Mouse (Mus musculus) heart, embryonic 14.5 days (tissue): ENCODE data around the gene Plekha1. TPM values are rescaled to one million over a fixed set of nuclear protein-coding genes. Genes with fewer than 3 reads are reported as not detected.

ENCODE experiments used
- ATAC-seq: fragments of 200-750 bp; cut with Nextera tagmentation; 2 replicates; pipeline ENCODE4 v1.8.0; 2017; ENCODE audit warnings: low read depth, moderate TSS enrichment; ENCODE audit not compliant: insufficient number of reproducible peaks, insufficient read depth, low FRiP score
- H3K27ac ChIP-seq, 2 experiments: fragments of 200-500 bp in 1 of 2; fragments of 300-500 bp in 1 of 2; sonication (generic) in 1 of 2; replicated peaks in 1 of 2; 2 replicates each; pipeline ENCODE4 v1.5.1; 2012 to 2014; ENCODE audit warnings: low read depth in 2 of 2, low read length in 2 of 2, control low read depth in 1 of 2, mild to moderate bottlenecking in 1 of 2, mixed read lengths in 1 of 2; ENCODE audit not compliant: control insufficient read depth in 1 of 2, insufficient read depth in 1 of 2
- H3K27me3 ChIP-seq: fragments of 300-500 bp; sonication (generic); 2 replicates; pipeline ENCODE4 v1.6.1; 2014; ENCODE audit warnings: mild to moderate bottlenecking, low read length, control low read depth; ENCODE audit not compliant: control insufficient read depth, insufficient read depth
- H3K36me3 ChIP-seq: fragments of 300-500 bp; sonication (generic); 2 replicates; pipeline ENCODE4 v1.6.1; 2014; ENCODE audit warnings: mild to moderate bottlenecking, control low read depth, low read length, mixed read lengths; ENCODE audit not compliant: control insufficient read depth, insufficient read depth
- H3K4me1 ChIP-seq, 2 experiments: fragments of 200-500 bp in 1 of 2; fragments of 300-500 bp in 1 of 2; sonication (generic) in 1 of 2; 2 replicates each; pipeline ENCODE4 v1.6.1; 2012 to 2014; ENCODE audit warnings: low read length in 2 of 2, control low read depth in 1 of 2, mixed read lengths in 1 of 2; ENCODE audit not compliant: control insufficient read depth in 2 of 2, insufficient read depth in 2 of 2
- H3K4me2 ChIP-seq: fragments of 300-500 bp; sonication (generic); 2 replicates; pipeline ENCODE4 v1.6.1; 2014; ENCODE audit warnings: mild to moderate bottlenecking, low read length
- H3K4me3 ChIP-seq, 2 experiments: fragments of 200-500 bp in 1 of 2; fragments of 300-500 bp in 1 of 2; sonication (generic) in 1 of 2; 2 replicates each; pipeline ENCODE4 v1.5.1; 2012 to 2014; ENCODE audit warnings: low read length in 2 of 2, mild to moderate bottlenecking in 2 of 2, control low read depth in 1 of 2, low read depth in 1 of 2, moderate library complexity in 1 of 2; ENCODE audit not compliant: control insufficient read depth in 1 of 2, insufficient read depth in 1 of 2
- H3K9ac ChIP-seq: fragments of 300-500 bp; sonication (generic); 2 replicates; pipeline ENCODE4 v1.6.1; 2014; ENCODE audit warnings: mild to moderate bottlenecking, low read length
- H3K9me3 ChIP-seq: fragments of 300-500 bp; sonication (generic); 2 replicates; pipeline ENCODE4 v1.6.1; 2016; ENCODE audit warnings: low read length, control low read depth; ENCODE audit not compliant: control insufficient read depth
- WGBS: fragments of 180-500 bp; shearing (Covaris S2); extraction: QIAGEN DNeasy Blood & Tissue Kit; methylation state at CpG from one replicate; pipeline ENCODE4 v1.1.7; 2014; 5-methylcytosine and 5-hydroxymethylcytosine counted together
- microRNA-seq: library from miRNA; unstranded; fragments of <30 nt; microRNA quantifications from one replicate; pipeline ENCODE4, GENCODE M21; 2016
- polyA plus RNA-seq: library from polyadenylated mRNA; unstranded; fragments of >200 nt; fragmentation: Nextera tagmentation; extraction: Ambion mirVana; gene quantifications from 2 replicates; pipeline ENCODE4 v1.2.1, GENCODE M21; 2014

The Plekha1 gene
- polyA plus RNA-seq, 1 experiment from 2014 or later, result 49.9 TPM

DNA sequence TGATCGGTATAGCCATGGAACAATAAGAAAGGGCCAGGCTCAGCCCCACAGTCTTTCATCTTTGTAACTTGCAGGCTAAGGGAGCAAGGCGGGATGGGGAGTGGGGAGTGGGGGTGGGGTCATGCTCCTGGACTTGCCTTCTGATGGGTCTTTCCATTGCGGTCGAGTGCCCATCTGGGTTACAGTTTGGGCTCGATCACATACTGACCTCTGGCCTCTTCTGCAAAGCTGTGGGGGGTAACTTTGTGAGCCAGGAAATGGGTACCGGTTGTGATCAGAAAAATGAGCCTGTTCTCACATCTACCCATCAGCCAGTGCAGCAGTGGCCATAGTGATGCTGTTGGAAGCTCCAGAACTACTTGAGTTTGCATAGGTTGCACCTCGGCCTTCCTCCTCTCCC is 93.0 kb downstream of the Plekha1 start:
- Histone ChIP-seq H3K9me3 (no peaks in the 10 kb centered on the region), H3K27me3 (no peaks in the 10 kb centered on the region), H3K9ac (no peak overlapping the region), H3K36me3 (no peaks in the 10 kb centered on the region), H3K4me2 (no peak overlapping the region), H3K27ac (no peak overlapping the region), H3K4me1 (peaks cover 29 to 36% of the 10 kb centered on the region in 2 experiments), H3K4me3 (no peak overlapping the region)
- no peak for ATAC-seq
- WGBS, result 88% methylated on average over 7 of the region's 7 CpGs

DNA sequence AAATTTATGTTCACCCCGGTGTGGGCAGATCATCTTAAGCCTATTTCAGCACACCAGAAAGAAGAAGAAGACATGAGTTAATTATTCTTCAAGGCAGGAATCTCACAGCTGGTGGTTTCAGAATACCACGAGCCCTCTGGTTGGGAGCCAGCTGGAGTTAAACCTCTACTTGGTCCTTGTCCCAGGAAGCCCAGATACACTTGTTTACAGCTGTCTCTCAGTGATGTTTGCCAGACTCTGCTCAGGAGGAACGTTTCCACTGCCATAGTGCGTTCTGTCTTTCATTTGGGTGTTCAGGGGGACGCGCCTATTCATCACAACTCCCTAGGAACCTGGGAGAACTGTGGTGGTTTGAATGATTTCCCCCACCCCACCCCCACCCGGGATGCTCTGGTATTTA is 94.3 kb downstream of the Plekha1 start:
- 8% methylated on average over 7 of the region's 7 CpGs for WGBS
- Histone ChIP-seq H3K36me3 (no peaks in the 10 kb centered on the region), H3K27ac (peak overlapping the region; percentile 25 to 53), H3K27me3 (no peaks in the 10 kb centered on the region), H3K9me3 (no peaks in the 10 kb centered on the region), H3K4me1 (peaks cover 33 to 47% of the 10 kb centered on the region in 2 experiments), H3K9ac (no peak overlapping the region), H3K4me3 (no peak overlapping the region), H3K4me2 (peak overlapping the region; percentile 14; the same call in 1 of the 2 replicates)
- ATAC-seq, result no peak

DNA sequence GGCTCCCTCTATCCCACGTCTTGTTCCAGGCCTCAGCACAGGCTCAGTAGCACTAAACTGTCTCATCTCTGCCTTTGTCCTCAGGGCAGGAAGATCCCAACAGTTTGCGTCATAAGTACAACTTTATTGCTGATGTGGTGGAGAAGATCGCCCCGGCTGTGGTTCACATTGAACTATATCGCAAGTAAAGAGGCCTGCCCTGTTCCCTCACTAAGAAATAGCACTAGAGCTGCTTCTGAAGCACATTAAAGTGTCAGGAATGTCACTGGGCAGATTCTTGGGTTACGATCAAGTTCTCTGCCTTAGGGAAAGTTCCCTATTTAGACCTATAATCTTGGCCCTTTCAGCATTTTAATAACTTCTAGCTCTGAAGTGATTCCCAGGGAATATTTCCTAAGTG is 95.9 kb downstream of the Plekha1 start:
- H3K9me3 ChIP-seq, result no peaks in the 10 kb centered on the region
- ATAC-seq, result no peak

More for the DNA sequence above, 95.9 kb downstream of the Plekha1 start:
- Histone ChIP-seq H3K4me3 (no peak overlapping the region), H3K9ac (no peak overlapping the region), H3K4me2 (no peak overlapping the region), H3K4me1 (peaks cover 44 to 59% of the 10 kb centered on the region in 2 experiments), H3K36me3 (no peaks in the 10 kb centered on the region), H3K27ac (peak overlapping the region; percentile 42 to 47; a peak in 2 of 4 replicates), H3K27me3 (no peaks in the 10 kb centered on the region)
- WGBS, result 58% methylated on average over 6 of the region's 6 CpGs

Small RNAs within 50 kb of the gene (microRNA-seq; reads per million reads assigned to microRNA genes)
- gene Mir7061, result not detected

Other genes with a start within 250 kb of the Plekha1 start
- not detected in 2 replicates for gene Btbd16, start 91.7 kb upstream of the Plekha1 start, polyA plus RNA-seq
- gene Htra1, start 70.4 kb downstream of the Plekha1 start, polyA plus RNA-seq, result 60.0 and 73.5 TPM in 2 replicates
- gene Dmbt1, start 166.3 kb downstream of the Plekha1 start, polyA plus RNA-seq, result not detected in 2 replicates